Mouse (Mus musculus) megakaryocyte-erythroid progenitor cell, adult 5-6 weeks (primary cell): ENCODE results near the gene Cast. TPM values are rescaled to one million over a fixed set of nuclear protein-coding genes. Genes with fewer than 3 reads are reported as not detected.
A peak's percentile ranks its signal among the peaks of the same experiment; 100 is the strongest.

Experiments
- ATAC-seq: replicated peaks from 2 replicates; pipeline ENCODE4 v1.8.0; 2016; ENCODE audit warnings: mild to moderate bottlenecking, inconsistent platforms; ENCODE audit not compliant: severe bottlenecking, poor library complexity, low FRiP score, low TSS enrichment
- total RNA-seq, 2 experiments: library from RNA; stranded (forward) in 1 of 2; stranded (reverse) in 1 of 2; fragments of 200-1000, 215-1000 nt in 1 of 2; fragments of >200 nt in 1 of 2; fragmentation: Nextera tagmentation in 1 of 2; gene quantifications; 2 replicates each; pipeline ENCODE4 v1.2.3; 2014 to 2017

Cast gene
- 47.0 and 92.0 TPM in 2 replicates for total RNA-seq (2014; fragmentation: Nextera tagmentation)
- total RNA-seq (2017): 72.0 and 75.3 TPM in 2 replicates

DNA sequence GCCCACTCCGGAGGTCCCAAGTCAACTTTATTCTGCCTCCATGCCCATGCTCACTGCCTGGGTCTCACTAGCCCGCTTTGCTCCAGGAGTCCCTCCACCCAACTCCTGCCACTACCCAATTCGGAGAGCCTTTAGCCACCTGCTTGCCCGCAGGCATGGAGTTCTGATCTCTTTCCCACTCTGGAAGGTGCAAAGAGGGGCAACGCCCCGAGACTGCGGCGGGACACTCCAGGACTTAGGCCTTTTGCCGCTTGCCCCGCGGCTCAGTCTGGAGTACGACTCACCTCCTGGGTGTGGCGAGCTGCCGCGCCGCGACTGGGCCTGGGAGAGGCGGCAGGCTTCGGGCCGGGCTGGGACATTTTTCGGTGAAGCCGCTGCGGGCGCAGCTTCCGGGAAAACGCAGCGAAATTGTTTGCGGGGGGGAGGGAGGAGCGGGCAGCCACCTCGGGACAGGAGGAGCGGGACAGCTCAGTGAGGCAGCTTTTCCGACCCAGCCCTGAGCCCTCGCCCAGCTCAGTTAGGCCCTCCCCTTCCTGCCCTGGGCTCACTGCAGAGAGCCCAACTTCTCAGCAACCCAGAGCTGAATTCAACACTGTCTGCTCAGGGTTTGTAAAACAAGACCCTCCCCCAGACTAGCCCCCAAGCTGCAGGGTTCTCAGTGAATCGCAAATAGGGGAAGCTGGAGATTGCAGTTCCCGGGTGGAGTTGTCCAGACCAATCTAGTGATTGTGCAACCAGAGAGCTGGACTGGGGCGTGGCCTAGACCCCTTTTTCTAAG, at the start of gene Cast:
Gene Cast (minus strand): TSS at position 659 of the 778 bp plus-strand sequence.
- peak; percentile 86 for ATAC-seq

DNA sequence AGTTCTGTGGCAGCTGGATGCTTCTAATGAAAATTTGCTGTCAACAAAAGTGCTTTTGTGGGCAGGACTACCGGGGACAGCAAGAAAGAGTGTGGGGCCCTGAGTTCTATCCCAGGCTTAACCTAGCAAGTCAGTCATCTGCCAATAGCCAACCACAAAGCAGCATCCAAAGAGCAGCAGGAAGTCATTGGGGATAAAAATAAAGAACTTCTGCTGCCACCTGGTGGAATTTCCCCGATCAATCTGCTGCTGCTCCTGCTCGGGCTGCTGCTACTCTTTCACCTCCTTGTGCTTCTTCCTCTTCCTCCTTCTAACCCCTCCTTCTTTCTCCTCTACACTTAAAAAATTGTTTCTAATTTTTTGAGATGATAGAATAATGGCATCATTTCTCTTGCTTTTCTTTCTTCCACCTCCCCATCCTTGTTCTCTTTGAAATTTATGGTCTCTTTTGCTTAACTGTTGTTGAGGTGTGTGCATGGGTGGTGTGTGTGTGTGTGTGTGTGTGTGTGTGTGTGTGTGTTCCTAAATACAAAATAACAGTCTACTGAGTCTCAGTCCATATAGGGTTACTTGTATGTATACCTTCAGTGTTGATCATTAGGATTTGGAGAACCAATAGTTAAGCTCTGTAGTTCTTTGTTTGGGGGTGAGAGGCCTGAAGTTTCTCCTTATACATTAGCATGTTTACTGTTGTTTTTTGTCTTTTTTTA, 45.9 kb upstream of the Cast start:
- ATAC-seq: peak; percentile 99

- ATAC-seq: no peak
These were observed 42.2 kb upstream of the Cast start for GRCm38 (mm10) chr13:74850823-74851222.

- no peak for ATAC-seq
These were observed 37.3 kb upstream of the Cast start for GRCm38 (mm10) chr13:74845886-74846285.

- ATAC-seq: no peak
These were observed 25.9 kb upstream of the Cast start for GRCm38 (mm10) chr13:74834543-74834942.

DNA sequence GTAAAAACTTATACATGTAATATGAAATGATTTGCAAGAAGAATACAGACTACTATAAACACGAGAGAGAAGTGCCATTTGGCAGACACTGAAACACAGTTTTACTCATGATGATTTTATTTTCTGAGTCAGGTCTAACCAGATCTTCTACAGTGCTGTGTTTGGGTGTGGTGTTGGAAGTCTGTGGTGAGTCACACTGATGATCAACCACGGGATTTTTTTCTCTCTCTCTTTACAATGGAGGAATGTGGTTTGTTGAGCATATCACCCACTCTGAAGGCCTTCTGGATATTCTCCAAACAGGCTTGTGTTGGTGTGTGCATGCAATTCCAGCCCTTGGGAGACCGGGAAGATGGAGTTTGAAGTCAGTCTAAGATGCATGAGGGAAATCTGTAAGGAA, 13.5 kb upstream of the Cast start:
- no peak for ATAC-seq

DNA sequence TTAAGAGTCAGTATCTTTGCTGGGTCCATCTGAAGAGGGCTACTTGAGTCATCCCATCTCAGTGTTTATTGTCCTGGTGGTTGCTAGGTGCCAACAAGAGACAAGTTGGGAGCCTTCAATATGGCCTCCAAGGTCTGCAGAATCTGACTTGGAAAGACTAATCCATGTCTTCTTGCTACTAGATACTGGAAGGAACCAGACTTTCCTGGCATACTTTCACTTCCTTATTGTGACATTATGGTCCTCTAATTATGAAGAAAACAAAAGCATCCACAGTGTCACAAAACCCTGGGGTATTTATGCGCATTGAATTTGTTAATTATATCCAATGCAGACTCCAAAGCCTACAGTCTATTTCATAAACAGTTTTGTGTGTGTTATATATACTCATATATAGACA, 7.1 kb upstream of the Cast start:
- no peak for ATAC-seq

DNA sequence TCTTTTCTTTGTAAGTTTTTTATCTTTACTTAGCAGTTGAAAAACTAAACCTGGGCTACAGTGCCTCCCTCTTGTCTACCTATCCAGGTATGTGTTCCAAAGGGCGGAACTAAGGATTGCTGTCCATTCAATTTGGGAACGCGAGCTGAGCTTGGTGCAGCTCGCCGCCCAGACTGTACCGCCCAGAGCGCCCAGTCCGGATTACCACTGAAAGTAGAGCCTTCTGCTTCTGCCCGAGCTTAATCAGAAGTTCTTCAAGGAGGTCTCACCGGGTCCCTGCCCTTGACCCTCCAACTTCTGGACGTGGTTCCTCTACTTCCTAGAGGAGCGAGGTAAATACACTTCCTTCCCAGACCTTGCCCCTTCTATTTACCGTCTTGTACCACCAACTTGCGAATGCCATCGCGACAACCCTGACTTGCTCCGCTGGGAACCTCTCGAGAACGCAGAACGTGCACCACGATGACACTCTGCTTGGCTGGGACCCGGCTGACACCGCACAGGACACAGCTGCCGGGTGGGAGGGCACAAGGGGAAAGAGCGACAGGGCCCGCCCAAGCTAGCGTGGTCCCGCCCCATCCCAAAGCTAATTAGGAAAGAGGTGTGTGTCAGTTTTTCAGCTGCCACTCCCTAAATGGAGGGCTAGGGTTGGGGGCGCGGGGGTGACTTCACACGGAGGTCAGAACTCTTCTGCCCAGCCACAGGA, 1.0 kb downstream of the Cast start:
- peak; percentile 97 for ATAC-seq

DNA sequence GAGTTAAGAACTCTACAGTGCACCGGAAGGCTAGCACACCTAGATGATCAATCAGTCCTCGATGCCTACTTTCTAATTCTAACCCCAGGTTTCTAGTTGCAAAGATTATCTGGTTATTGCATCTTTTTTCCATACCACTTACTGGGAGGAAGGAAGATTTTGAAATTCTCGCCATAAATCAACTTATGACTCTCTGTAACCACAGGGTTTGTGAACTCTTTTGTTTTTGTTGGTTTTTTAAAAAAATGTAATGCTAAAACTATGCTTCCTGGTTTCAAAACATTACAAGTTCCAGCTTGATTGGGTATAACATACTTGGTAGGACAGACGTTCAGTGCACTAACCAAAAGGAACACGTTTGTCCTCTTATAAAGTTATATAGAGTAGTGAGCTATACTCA, 1.7 kb downstream of the Cast start:
- ATAC-seq: no peak

- ATAC-seq: peak; percentile 84
These were observed 14.2 kb downstream of the Cast start for GRCm38 (mm10) chr13:74794435-74794834.

GRCm38 (mm10) chr13:74787681-74788080, 20.9 kb downstream of the Cast start:
- ATAC-seq: no peak

DNA sequence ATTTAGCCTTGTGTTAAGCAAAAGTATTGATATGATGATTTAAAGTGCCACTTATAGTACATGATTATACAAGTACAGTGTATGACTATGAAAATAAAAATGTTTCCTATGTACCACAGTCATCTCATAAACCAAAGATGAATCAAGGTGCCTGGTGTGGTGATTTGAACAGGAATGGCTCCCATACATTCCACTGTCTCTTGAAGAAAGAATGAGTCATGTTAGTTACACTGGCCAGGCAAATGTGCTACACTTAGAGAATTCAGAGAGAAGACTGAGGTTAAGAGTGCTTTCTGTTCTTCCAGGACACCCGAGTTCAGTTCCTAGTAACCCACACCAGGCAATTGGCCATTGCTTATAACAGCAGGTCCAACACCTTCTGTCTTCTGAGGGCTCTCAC, 36.5 kb downstream of the Cast start:
- no peak for ATAC-seq

DNA sequence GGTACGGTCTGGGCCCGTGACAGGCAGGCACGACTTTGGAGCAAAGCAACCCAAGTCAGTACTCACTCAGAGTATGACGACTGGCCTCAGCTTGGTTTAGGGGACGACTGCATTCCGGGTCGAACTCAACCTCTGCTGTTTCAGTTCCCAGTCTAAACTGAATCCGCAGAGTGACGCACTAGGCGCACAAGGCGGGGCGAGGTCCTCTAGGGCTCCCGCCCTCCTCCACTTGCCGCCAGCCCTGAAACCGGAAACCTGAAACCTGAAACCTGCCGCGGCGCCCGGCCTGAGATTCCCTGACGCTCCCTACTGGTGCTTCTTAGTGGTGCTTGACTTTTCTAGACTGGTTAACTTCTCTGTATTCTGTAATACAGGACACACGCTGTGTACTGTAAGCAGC, 38.1 kb downstream of the Cast start:
- peak; percentile 100 for ATAC-seq

- peak; percentile 35; the same call in 1 of the 2 replicates for ATAC-seq
These were observed 38.7 kb downstream of the Cast start for GRCm38 (mm10) chr13:74769871-74770270.

- ATAC-seq: no peak
These were observed 41.4 kb downstream of the Cast start for GRCm38 (mm10) chr13:74767186-74767585.

DNA sequence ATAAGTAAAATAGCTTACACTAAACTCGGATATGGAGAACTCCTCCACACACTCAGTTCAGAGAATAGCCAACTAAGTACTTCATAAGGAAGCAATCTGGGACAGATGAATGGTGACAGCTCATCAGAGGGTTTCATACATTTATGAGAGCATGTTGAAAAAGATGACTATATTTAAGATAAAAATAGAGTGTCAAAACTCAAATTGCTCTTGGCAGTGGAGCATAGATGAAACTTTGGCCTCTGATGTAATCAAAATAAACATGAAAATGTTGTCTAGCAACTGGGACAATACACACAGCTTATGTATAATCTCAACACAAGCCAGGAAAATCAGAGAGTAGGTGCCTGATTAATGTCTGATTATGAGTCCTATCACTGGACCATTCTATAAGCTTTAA, 45.9 kb downstream of the Cast start:
- ATAC-seq: no peak

DNA sequence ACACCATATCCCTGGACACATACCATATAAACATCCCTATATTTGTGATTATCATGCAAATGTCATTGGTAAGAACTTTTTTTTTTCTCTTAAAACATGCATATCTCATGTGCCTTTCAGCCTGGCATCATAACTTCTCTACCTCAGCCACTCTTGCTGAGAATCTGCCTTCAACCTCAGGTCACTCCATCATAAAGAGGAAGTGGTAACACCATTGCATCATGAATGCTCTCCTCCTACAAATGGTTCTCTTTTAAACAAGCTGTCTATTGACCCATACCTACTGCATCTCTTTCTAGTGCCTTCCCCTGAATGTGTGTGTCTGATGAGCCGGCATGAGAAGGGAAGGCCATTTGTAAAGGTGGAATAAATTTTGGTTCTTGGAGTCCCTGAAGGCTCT, 49.5 kb downstream of the Cast start:
- no peak for ATAC-seq

DNA sequence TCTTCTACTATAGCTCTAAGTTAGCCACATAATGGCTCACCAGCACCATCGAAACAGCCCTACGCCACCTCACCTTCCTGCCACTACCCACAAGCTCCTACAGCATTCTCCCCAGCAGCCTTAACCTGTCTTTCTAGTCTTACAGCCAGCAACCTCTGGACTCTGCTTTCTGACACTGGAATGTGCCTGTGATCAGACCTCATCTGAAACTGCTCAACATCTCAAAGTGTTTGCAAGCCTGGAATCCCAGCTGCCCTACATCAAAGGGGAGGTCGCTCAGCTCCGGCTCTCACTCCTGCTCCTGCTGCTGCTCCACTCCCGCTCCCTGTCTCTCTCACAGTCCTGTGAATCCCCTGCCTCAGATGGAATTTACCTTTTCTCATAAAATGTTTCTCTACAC, 65.4 kb downstream of the Cast start:
- no peak for ATAC-seq

GRCm38 (mm10) chr13:74736396-74736795, 72.2 kb downstream of the Cast start:
- ATAC-seq: no peak

- peak; percentile 99 for ATAC-seq
These were observed 72.8 kb downstream of the Cast start for GRCm38 (mm10) chr13:74735834-74736233.
